Mouse (Mus musculus) frontal cortex, postnatal 25 days (tissue): ENCODE results near the gene Efcab12.
"Not testable (repeated sequence)": the region's sequence is repeated elsewhere in the genome, so short reads cannot be mapped to it uniquely, and the experiment has no call there.

ENCODE experiments used
- DNase-seq, 2 experiments: peaks; one replicate each; pipeline ENCODE4 v3.0.0; 2022; ENCODE audit warnings: low spot score in 2 of 2

Gene Efcab12

DNA sequence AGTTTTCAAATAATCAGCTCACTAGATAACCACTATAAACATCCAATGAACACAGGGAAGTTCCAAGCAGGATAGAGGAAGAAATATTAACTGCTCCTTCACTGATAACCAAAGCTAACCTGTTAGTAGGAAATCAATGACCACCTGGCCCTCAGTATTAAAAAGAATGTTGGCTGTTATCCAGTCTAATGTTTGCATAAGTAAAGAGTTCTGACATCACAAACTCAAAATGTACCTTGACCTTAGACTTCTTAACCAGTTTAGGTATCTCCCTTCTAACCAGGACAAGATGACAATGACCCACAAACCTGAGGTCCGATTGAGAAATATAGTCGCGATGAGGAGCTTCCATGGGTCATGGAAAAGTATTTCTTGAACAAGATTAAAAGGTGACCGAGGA lies 6.8 kb upstream of the Efcab12 start:
- no peak for DNase-seq

DNA sequence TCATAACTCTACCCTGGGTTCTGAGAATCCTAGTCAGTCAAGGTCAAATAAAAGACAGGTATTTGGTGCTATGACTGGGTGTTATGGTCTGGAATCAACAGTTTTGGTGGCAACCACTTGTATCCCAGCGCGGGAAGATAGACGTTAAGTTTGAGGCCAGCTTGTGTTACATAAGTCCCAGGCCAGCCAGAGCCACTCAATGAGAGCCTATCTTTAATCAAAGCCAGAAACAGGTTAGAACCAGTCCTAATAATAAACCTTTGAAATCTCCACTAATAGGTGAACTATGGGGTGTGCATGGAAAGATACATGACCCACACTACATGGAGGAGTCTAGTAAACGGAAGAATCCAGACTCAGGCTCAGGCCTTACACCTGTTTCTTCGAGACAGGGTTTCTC lies 533 bp upstream of the Efcab12 start:
- DNase-seq = no peak

DNA sequence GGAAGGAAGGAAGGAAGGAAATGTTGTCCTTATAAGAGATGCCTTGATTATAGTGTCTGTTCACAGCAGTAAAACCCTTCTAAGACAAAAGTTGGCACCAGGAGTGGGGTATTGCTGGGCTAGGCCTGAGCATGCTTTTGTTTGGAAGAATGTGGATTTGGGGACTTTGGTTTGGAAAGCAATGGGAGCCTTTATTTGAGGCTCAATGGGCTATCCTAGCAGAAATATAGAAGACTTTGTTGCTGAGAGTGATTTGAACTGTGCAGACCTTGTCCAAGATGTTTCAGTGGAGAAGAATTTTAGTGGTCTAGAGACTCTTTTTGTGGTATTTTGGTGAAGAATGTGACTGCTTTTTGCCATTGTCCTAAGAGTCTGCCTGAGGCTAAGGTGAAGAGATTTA lies 4.4 kb downstream of the Efcab12 start:
- no peak for DNase-seq

DNA sequence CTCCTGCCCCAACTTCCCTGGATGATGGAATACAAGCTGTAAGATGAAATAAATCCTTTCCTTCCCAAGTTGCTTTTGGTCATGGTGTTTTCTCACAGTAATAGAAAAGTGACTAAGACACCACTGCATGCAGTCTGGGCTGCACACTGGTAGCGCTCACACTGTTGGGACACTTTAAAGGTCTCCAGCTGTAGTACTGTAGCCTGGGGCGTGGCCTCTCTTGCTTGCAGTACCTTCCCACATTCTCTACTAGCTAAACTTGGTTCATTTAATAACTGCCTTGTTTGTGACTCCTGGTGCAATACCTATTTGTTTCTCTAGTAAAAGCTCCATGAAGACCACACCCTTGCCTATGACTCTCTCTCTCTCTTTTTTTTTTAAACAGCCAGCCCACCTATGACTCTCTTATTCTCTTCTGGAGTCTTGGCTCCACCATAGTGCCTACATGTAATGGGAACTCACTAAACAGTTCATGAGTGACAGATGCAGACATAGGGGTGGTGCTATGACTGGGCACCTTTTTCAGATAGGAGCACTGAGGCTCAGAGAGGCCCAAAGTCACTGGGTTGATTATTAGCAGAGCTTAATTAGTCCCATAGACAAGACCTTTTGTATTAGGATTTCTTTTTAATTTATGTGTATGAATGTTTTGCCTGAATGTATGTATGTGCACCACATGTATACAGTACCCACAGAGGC lies 5.9 kb downstream of the Efcab12 start:
- DNase-seq = no peak

DNA sequence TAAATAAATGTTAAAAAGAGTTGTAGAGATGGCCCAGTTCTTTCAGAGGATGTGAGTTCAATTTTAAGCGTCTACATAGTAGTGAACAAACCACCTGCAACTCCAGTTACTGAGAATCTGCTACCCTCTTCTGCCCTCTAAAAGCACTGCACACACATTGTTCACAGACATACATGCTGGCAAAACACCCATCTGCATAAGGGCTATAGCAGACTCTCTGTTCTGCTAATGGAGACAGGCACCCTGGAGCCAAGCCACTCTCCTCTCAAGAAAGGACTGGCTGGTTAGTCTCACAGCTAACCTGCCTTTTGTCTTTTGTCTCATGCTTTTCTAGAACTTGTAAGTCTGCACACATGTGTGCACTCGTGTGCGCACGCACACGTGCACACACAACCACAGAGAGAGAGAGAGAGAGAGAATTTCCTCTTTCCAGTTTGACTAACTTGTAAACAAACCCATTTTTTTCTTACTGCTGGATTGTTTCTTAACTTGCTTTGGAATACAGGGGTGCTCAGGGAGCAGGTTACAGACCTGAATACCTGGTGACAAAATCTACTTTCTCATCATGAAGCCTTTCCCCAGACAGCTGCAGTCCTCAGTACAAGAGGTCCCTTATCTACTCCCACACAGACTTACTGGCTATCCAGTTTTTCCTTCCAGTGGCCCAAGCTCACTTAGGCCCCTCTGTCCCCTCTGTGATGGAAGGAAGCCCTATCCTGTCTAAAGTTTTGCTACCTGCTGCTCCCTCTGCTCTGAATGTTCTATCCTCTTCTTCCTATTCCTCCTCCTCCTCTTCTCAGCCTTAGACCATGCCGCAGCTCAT lies 7.2 kb downstream of the Efcab12 start:
- no peak for DNase-seq

DNA sequence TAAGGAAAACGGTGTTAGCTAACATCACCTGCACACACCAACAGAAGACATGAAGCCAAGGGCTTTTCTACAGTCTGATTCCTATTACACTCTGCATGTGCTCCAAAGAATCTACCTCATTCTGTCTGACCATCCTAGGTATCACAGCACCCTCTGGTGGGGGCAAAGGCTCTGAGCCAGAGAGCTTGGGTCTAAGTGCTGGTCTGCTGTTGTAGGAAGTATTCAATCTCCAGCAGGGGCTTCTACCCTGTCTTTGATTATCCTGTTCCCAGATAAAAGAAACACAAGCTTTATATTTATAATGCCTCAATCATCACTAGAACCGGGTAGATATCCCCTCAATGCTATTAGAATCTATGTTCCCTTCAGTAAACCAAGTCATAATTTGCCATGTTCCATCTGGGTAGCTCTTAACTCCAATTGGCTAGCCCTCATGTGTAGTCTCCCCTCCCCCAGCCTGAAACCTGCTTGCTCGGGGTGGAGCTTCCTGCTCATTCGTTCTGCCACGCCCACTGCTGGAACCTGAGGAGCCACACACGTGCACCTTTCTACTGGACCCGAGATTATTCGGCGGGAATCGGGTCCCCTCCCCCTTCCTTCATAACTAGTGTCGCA lies 14.3 kb downstream of the Efcab12 start:
- not testable (repeated sequence) for DNase-seq

DNA sequence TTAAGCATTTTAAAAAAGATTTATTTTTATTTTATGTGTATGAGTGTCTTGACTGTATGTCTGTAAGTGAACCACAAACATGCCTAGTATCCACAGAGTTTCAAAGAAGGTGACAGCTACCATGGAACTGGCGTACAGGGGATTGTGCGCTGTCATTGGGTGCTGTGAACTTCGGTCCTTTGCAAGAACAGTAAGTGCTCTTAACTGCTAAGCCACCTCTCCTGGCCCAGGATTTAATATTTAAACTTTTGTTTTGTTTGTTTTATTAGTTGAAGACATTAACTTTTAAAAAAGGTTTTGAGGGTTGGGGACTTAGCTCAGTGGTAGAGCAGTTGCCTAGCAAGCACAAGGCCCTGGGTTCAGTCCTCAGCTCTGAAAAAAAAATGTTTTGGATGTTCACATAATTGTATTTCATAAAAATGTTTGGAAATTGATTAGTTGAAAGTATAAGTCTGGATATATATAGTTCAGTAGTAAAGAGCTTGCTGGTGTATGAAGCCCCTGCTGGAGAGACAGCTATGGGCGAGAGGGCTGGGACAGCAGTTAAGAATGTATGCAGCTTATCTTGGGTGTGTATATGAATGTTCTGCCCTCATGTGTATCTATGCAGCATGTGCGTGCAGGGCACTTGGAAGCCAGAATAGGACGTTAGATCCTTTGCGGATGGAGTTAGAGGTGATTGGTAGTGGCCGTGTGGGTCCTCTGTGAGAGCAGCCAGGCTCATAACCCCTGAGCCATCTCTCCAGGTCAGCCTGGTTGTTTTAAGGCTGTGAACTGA lies 16.8 kb downstream of the Efcab12 start:
- no peak for DNase-seq

DNA sequence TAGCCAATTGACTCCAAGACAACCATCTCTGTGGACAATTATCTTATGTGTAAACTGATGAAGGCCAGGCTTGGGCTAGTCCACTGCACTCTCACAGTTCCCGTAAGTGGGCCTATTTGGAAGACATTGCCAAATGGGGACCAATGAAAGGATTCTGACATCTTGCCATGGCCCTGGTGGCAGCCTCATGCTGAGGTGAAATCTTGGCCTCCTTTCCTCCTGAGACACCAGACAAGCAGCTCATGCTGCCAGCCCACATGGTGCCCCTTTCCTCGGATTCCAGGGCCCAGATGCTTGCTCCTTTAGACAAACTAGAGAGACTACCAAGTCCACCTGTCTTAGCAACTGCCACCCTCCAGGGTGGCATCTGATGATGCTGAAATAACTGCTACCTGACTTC lies 20.1 kb downstream of the Efcab12 start:
- no peak for DNase-seq

DNA sequence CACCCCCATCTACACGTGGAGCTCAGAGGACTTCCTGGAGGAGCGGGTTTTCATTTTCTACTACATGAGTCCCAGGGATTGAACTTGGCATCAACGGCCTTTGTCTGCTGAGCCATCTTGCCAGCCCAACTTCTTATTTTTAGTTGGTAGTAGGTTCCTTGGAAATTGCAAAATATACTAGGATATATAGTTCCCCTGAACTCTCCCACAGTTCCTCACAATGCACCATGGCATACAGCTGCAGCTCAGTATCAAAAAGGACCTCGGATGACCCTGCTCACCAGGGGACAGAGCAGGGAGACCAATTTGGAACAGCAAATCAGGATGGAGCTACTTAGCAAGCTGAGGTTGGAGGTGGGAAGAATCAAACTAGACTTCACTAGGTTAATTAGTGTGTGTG lies 23.2 kb downstream of the Efcab12 start:
- no peak for DNase-seq

DNA sequence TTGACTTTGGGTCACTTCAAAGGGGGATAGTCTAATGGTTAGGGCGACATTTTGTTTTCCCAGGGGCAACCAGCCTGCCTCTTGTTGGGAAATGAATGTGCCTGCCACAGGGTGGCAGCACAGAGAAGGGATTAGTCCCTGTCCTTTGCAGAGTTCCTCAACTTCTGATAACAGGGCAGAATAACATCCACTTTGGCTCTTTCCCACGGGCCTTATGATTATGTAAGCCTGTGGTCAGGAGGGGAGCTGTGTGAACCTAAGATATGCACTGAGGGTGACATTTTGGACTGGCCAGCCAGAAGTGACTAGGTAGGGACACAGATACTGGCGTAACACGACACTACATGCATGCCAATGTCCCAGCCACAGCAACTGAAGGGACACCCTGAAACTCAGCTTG lies 24.1 kb downstream of the Efcab12 start:
- no peak for DNase-seq

DNA sequence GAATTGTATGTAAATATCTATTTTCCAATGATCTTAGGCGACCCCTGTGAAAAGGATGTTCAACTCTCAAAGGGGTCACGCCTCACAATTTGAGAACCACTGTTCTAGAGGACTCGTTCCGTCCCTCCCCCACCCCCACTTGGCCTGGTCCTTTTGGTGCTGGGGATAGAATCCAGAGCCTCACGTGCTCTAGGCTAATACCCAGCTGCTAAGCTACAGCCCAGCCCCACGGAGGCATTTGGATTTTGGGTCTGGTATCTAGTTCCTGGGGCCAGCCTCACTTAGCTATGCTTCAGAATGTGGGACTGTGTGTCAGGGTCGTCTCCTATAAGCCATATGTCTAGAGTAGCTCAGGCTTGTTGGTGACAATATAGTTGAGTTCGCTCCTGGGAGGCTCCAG lies 26.6 kb downstream of the Efcab12 start:
- DNase-seq = no peak

DNA sequence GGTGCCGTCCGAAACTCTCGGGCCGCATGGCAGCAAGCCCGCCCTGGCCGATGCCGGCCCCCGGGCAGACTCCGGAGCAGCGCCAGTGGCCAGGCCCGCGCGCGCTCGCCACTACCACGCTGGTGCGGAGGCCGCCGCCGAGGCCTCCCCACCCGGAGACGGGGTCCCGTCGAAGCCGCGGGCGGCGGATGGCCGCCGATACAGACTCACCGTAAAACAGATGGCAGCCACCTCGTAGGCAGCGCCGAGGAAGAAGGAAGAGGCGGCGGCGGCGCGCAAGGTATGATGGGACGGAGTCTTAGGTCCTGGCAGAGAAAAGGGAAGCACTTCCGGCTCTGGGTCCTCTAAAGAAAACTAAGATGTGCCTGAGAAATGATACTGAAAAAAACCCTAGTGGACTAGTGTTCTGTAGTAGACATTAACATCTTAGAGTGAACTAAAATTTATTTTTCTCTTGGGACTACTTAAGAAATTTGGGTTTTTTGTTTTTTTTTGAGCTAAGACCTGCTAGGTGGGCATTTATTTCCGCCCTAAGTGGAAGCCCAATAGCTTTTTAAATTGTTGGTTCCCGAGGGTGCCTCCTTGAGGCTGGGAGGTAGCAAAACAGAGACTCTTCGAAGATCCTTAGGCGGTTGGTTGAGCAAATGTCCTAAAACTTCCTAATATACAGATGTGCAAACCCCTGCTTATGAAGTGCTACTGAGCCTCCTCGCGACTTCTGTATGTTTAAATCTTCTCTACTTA lies 29.6 kb downstream of the Efcab12 start, which contains the start of gene Rpl32:
TSS of gene Rpl32 (minus strand) at position 260 of the 744 bp plus-strand sequence.
- peak; percentile 69 to 79 for DNase-seq

DNA sequence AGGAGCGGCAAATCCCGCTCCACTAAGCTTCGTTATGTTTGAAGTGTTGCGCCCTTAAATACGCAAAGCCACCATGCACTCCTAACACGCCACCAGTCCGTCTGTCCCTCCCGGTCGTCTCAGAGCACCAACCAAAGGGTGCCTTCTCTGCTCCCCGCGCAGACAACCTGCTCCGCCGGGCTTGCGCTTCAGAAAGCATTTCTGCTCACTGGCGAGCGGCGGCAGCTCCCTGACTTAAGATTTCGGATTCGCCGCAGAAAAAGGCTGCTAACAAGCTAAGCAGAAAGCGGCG lies 30.1 kb downstream of the Efcab12 start:
- DNase-seq = no peak

DNA sequence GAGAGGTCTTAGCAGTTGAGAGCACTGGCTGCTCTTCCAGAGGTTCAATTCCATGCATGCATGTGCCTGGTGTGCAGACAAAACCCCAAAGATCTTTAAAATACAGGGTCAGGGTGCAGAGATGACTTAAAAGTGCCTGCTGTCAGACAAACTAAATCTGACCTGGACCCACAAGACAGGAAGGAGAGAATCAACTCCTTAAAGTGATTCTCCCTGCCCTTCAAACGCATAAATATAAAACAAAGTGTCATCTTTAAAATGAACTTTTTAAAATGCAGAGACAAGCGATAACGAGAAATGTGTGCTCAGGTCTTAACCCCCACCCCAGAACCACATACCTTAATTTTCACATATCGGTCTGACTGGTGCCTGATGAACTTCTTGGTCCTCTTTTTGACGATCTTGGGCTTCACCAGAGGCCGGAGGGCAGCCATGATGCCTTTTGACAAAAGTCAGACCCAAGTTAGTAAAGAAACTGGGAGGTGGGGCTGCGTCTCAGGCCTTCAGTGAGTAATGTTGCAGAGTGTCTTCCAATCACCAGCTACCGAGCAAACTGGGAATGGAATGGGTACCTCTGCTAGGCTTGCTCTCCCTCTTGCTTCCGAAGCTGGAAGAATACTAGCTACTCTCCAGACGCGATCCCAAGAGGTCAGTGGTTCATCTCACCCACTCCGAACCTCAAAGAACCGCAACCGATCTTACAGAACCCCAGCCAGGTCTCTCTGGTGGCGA lies 30.6 kb downstream of the Efcab12 start:
- DNase-seq = no peak

DNA sequence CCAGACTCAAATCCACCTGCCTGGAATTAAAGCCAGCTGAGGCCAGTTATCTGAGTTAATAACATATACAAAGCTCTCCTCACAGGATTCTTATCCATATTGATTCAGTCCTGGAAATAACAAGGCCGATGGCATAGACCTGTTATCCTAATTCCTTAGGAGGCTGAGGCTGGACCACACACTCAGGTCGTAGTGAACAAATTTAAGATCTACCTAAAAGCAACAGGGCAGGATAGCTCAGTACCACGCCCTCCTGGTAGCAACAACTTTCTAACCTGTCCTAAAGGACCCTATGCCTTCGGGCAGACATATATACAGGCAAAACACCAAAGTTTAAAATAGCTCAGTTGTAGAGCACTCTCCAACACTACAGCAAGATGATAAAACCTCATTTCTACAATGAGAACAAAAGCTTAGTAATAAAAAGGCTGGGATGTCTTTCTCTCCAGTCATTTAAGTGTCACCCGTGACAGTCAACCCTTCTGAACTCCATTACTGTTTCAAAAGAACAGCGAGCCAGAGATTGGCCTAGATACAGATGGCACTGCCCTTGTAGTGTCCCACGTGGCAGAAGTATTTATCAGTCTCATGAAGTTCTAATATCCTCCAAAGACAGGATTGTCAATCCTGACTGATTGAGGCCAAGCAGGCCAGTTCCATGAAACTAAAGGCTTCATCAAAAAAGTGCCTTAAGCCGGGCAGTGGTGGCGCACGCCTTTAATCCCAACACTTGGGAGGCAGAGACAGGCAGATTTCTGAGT lies 33.6 kb downstream of the Efcab12 start:
- no peak for DNase-seq

DNA sequence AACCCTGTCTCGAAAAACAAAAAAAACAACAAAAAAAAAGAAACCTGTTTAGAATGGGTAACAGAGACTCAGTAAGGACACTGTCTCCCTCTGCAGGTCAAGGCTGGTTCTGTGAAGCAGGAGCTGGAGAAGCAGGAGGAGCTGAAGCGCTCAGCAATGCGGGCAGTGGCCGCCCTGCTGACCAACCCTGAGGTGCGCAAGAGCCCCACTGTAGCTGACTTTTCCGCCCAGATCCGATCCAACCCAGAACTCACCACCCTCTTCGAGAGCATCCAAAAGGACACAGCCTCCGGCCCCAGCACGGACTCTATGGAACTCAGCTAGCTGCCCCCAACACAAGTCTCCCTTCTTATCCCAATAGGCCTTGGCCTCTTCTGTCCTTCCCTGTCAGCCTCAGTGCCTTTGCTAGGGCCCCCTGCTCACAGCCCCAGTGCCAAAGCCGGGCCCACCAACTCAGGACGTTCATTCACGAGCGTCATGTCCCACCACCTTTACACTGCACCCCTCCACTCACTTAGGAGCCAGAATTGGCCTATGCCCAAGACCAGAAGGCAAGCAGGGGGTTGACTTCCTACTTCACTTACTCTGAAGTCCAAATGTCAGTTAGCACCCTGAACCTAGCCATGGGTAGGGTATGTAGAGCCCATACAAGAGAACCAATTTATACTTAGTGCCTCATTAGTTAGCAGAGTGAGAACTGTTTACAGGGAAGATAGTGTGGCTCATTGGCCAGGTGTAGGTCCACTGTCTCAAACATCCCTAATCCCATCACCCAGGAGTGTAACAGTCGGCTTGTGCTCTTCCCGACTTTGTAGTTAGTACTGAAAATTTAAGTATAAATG lies 34.5 kb downstream of the Efcab12 start:
- peak; percentile 50 to 66 for DNase-seq

DNA sequence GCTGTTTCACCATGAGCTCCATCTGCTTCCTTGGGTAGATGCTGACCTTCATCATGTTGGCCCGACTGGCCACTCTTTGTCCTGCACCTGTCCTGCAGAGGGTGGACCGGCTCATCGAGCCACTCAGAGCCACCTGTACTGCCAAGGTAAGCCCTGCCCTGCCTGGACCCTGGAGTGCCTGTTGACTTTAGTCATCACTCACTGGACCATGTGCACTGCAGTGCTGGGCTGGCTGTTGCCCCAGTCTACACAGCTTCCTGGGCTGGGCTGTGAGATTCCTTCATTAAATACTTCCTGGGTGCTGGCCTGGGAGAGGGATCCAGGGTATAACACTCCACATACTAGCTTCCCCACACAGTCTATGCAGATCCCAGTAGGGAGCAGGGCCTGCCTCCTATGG lies 36.4 kb downstream of the Efcab12 start:
- DNase-seq = no peak

DNA sequence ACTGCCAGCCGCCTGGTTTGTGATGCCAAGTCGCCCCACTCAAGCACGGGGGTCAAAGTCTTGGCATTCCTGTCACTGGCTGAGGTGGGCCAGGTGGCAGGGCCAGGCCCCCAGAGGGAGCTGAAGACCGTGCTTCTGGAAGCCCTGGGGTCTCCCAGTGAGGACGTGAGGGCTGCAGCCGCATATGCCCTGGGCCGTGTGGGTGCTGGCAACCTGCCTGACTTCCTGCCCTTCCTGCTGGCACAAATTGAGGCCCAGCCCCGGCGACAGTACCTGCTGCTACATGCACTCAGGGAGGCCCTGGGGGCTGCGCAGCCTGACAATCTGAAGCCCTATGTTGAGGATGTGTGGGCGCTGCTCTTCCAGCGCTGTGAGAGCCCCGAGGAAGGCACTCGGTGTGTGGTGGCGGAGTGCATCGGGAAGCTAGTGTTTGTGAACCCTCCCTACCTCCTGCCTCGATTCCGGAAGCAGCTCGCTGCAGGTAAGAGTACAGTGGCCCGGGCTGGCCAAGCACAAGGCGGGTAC lies 45.5 kb downstream of the Efcab12 start:
- DNase-seq = no peak
